Mouse (Mus musculus) cerebellum, adult 2 months (tissue): ENCODE data around the gene Syne3.

Source experiments
- CTCF ChIP-seq: fragments of 200-500 bp; IDR thresholded peaks from 2 replicates; pipeline ENCODE4 v1.5.1; 2011; ENCODE audit warnings: low read depth, mild to moderate bottlenecking, control low read depth, low read length, moderate library complexity, borderline replicate concordance; ENCODE audit not compliant: insufficient read depth
- POLR2A ChIP-seq: fragments of 200-500 bp; IDR thresholded peaks from 2 replicates; pipeline ENCODE4 v1.6.1; 2011; ENCODE audit warnings: low read length, control low read depth, borderline replicate concordance; ENCODE audit not compliant: insufficient read depth

GRCm38 (mm10) chr12:104958263-104958662, 51.3 kb downstream of the Syne3 start:
- no peak for TF ChIP-seq POLR2A
- no peak for TF ChIP-seq CTCF
